ENCODE assay signal across 16 mouse cellular contexts in genomic region chr1:183962486-183962885, GRCm38 (mm10). TPM values are rescaled to one million over a fixed set of nuclear protein-coding genes. Genes with fewer than 3 reads are reported as not detected.
DNase-seq lines count a peak whose midpoint lies in the region; ATAC-seq lines count a peak whose summit lies in the region.
"Had no signal": no experiment of that assay in that cellular context is flagged by ENCODE, and none has a peak within 500 bp of the region (broad histone marks: within the 10 kb centered on the region; RNA-seq: fewer than 3 reads in every experiment).

No protein-coding gene starts in this region.

- whole genome bisulfite sequencing in forebrain, embryonic 10.5 days = 85% methylated on average over 2 of the region's 2 CpGs
- 93% methylated on average over 2 of the region's 2 CpGs for WGBS in forebrain, embryonic 15.5 days

- H3K4me2 ChIP-seq in forebrain, embryonic 15.5 days (replicated peaks) = no peak overlapping the region
- H3K4me2 ChIP-seq: heart, embryonic 12.5 days; hindbrain, embryonic 15.5 days had no signal

- no peak overlapping the region for H3K9ac ChIP-seq in forebrain, embryonic 15.5 days (replicated peaks)
- H3K9ac ChIP-seq: heart, embryonic 12.5 days; hindbrain, embryonic 15.5 days had no signal

- H3K4me1 ChIP-seq in forebrain, embryonic 10.5 days = no peaks in the 10 kb centered on the region
- H3K4me1 ChIP-seq in forebrain, embryonic 15.5 days = no peaks in the 10 kb centered on the region
- H3K4me1 ChIP-seq: embryonic facial prominence, embryonic 10.5 days; heart, embryonic 12.5 days; hindbrain, embryonic 15.5 days had no signal

- H3K27me3 ChIP-seq in forebrain, embryonic 10.5 days (ENCODE audit: poor library complexity, severe bottlenecking) = no peaks in the 10 kb centered on the region
- H3K27me3 ChIP-seq in forebrain, embryonic 15.5 days = no peaks in the 10 kb centered on the region
- H3K27me3 ChIP-seq: heart, embryonic 12.5 days; hindbrain, embryonic 15.5 days had no signal

- H3K27ac ChIP-seq in forebrain, embryonic 10.5 days = no peak overlapping the region
- no peak overlapping the region for H3K27ac ChIP-seq in forebrain, embryonic 15.5 days (replicated peaks)
- H3K27ac ChIP-seq: embryonic facial prominence, embryonic 10.5 days; hindbrain, embryonic 15.5 days had no signal

- no peaks in the 10 kb centered on the region for H3K9me3 ChIP-seq in forebrain, embryonic 10.5 days
- H3K9me3 ChIP-seq in forebrain, embryonic 15.5 days = no peaks in the 10 kb centered on the region
- H3K9me3 ChIP-seq: embryonic facial prominence, embryonic 10.5 days; heart, embryonic 12.5 days; hindbrain, embryonic 15.5 days had no signal

- H3K36me3 ChIP-seq in forebrain, embryonic 10.5 days (replicated peaks) = no peaks in the 10 kb centered on the region
- no peaks in the 10 kb centered on the region for H3K36me3 ChIP-seq in forebrain, embryonic 15.5 days
- H3K36me3 ChIP-seq: embryonic facial prominence, embryonic 10.5 days; heart, embryonic 12.5 days; hindbrain, embryonic 15.5 days had no signal

- DNase-seq in CD4-positive, CD25-positive, alpha-beta regulatory T cell, adult 2 months (ENCODE audit: low read depth, low spot score) = peak; percentile 53
- peak; percentile 42 for DNase-seq in thymus, postnatal 14 days
- DNase-seq in forebrain, embryonic 10.5 days (ENCODE audit: extremely low spot score, low spot score) = no peak
- no peak for DNase-seq in T-cell, adult 2 months (ENCODE audit: low spot score)
- DNase-seq: adrenal gland, adult 8-10 months; adrenal gland, postnatal 36 days; B cell, adult 2 months; cerebellum, adult 2 months; gastrocnemius, postnatal 10 days had no signal

- H3K4me3 ChIP-seq in forebrain, embryonic 10.5 days = no peak overlapping the region
- no peak overlapping the region for H3K4me3 ChIP-seq in forebrain, embryonic 15.5 days
- H3K4me3 ChIP-seq: embryonic facial prominence, embryonic 10.5 days; heart, embryonic 12.5 days; hindbrain, embryonic 15.5 days had no signal

- ATAC-seq in CD4-positive, CD25-positive, alpha-beta regulatory T cell, adult 4 months = no peak
- ATAC-seq in inflammation-experienced regulatory T-cells, adult 6 months = peak; percentile 21
- ATAC-seq in forebrain, embryonic 15.5 days (replicated peaks) = no peak
- ATAC-seq: forebrain, embryonic 16.5 days had no signal

RNA-seq across cellular contexts. Expression of gene Dusp10, which starts 50.6 kb away (rescaled TPM):
- polyA plus RNA-seq in CD4-positive, CD25-positive, alpha-beta regulatory T cell, adult 4 months (2017; shearing (Covaris generic)) = 10 to 100 TPM; 17.7 to 21.3 TPM
- 10 to 100 TPM; 12.4 to 22.0 (median 15.7) TPM for polyA plus RNA-seq in inflammation-experienced regulatory T-cells, adult 6 months (2017; shearing (Covaris generic))
- polyA plus RNA-seq in forebrain, embryonic 10.5 days (2016; fragmentation: Nextera tagmentation; extraction: Ambion mirVana) = 4.3 and 6.3 TPM in 2 replicates
- polyA plus RNA-seq in forebrain, embryonic 15.5 days (2015; fragmentation: Nextera tagmentation; extraction: Ambion mirVana) = 5.1 and 6.3 TPM in 2 replicates

Comparison
In these comparisons a context has a peak if more than half of its experiments do, and no peak if none do; other contexts are left out.
1. DNase-seq: peak in CD4-positive, CD25-positive, alpha-beta regulatory T cell, adult 2 months (single experiment) and thymus, postnatal 14 days (single experiment); none in forebrain, embryonic 10.5 days (single experiment) and T-cell, adult 2 months (single experiment).